Mouse (Mus musculus) adrenal gland, postnatal 36 days (tissue): ENCODE results near the gene Zfp146. TPM values are rescaled to one million over a fixed set of nuclear protein-coding genes. Genes with fewer than 3 reads are reported as not detected.
A peak's percentile ranks its signal among the peaks of the same experiment; 100 is the strongest.
"Not testable (repeated sequence)": the region's sequence is repeated elsewhere in the genome, so short reads cannot be mapped to it uniquely, and the experiment has no call there.

Experiments
- DNase-seq, 2 experiments: peaks; one replicate each; pipeline ENCODE4 v3.0.0; 2021; ENCODE audit warnings: mixed read lengths in 1 of 2
- total RNA-seq, 2 experiments: library from RNA; stranded (reverse); gene quantifications; 2 replicates each; pipeline ENCODE4 v1.2.3; 2021

Gene Zfp146
- total RNA-seq, 2 experiments from 2014 or later, result 46.2 to 57.2 TPM

GRCm38 (mm10) chr7:30192088-30192487 is 22.5 kb upstream of the Zfp146 start:
- no peak for DNase-seq

- DNase-seq, result no peak
Measured at GRCm38 (mm10) chr7:30189116-30189491, 19.6 kb upstream of the Zfp146 start.

GRCm38 (mm10) chr7:30188344-30189115 is 19.0 kb upstream of the Zfp146 start:
- DNase-seq, result no peak

DNA sequence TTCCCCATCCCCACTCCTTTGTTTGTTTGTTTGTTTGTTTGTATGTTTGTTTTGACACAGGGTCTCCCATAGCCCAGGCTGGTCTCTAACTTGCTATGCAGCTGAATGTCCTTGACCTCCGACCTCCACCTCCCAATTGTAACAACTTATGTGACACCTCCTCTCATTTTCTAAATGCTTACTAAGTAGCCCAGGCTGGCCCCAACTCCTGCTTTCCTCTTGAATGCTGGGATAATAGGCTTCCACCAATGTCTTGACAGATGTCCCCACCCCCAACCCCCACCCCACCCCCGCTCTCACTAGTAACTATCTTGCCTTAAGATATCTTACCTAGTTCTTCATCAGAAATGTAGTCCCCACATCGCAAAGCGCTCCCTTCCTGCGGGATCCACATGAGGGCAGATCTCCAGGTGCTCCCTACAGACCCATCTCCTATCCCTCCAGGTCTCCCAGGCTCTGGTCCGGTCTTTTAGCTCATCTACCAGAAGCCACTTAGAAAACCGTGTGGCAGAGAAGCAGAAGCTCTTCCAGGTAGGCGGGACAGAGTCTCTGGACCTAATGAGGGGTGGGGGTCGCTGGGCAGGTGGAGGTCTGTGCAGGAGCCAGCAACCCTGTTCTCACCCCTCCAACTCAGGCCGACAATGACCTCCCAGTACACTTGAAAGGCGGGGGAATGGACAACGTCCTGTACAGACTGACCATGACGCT is 15.2 kb upstream of the Zfp146 start:
- no peak for DNase-seq

DNA sequence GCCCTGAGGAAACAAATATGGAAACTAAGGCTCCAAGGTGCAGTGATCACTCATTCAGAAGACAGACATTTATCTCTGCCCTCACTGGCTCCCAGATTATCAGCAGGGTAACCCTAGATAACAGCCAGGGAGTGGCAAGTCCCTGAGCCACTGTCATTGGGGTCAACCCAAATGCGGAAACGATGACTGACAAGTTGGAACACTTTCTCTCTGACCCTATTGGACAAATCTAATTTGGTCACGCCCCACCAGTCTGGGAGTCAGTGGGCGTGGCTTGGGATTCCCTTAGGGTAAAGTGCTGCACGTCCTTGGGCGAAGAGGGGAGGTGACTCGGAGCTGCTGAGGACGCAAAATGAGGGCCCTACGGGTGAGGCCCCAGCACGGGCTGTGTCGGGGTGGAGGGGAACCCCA is 14.3 kb upstream of the Zfp146 start, which contains the start of gene Cox7a1:
Gene Cox7a1 (plus strand): TSS at position 266 of the 411 bp plus-strand sequence.
- DNase-seq, result peak; percentile 91 to 94

- not testable (repeated sequence) for DNase-seq
Measured at GRCm38 (mm10) chr7:30183189-30183588, 13.6 kb upstream of the Zfp146 start.

- not testable (repeated sequence) for DNase-seq
Measured at GRCm38 (mm10) chr7:30181929-30182328, 12.4 kb upstream of the Zfp146 start.

DNA sequence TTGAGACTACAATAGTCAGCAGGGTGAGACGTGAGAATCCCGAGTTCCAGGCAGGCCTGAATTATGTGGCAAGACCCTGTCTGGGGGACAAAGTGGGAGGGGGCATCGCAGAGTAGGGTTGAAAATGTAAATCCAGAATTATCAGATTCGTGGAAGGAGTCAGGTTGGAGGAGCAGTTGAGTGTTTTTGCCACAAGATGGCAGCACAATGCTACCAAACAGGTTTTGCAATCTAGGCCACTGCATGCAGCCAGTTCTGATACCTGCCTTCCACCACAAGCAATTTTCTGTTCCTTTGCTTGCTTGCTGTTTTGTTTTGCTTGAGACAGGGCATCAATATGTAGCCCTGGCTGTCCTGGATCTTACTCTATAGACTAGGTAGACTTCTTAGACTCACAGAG is 11.8 kb upstream of the Zfp146 start:
- DNase-seq, result peak; percentile 73 to 79

- DNase-seq, result no peak
Measured at GRCm38 (mm10) chr7:30178256-30178655, 8.7 kb upstream of the Zfp146 start.

DNA sequence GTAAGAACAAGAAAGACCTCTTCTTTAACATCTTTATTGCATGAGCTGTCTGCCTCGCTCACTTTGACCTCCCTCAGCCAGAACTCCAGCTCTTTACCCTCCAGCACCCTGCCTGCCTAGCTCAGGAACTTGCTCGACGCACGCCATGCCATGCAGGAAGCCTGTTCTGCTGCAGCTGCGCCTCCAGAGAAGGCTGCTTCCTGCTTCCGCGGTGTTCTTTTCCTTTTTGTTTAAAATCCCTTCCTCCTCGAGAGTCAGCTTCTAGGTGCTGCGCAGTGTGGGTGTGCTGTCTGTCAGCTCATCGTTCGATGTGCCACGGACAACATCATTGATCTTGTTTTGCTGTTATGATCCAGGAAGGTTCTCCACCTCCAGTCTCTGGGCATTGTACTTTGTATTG is 6.9 kb upstream of the Zfp146 start:
- DNase-seq, result no peak

GRCm38 (mm10) chr7:30170283-30170951 is 867 bp upstream of the Zfp146 start:
- no peak for DNase-seq

GRCm38 (mm10) chr7:30168914-30169582 is 502 bp downstream of the Zfp146 start:
- no peak for DNase-seq

DNA sequence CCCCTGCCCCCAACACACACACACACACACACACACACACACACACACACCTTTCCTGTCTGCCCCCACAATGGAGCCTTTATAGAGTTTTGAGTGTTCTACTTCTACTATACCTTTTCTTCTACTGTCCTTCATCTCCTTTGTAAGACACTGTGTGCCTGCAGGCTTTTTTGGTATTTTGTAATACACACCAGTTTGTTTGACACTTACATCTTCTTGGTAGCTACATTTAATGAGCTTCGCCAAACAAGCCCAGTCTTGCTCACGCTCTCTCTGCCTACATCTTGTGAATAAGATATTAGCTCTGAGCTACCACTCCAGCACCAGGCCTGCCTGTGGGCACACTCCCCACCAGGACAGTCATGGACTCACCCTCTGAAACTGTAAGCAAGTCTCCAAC is 4.8 kb downstream of the Zfp146 start:
- no peak for DNase-seq

- DNase-seq, result no peak
Measured at GRCm38 (mm10) chr7:30163113-30163512, 6.4 kb downstream of the Zfp146 start.

- DNase-seq, result no peak
Measured at GRCm38 (mm10) chr7:30155507-30155906, 14.0 kb downstream of the Zfp146 start.

DNA sequence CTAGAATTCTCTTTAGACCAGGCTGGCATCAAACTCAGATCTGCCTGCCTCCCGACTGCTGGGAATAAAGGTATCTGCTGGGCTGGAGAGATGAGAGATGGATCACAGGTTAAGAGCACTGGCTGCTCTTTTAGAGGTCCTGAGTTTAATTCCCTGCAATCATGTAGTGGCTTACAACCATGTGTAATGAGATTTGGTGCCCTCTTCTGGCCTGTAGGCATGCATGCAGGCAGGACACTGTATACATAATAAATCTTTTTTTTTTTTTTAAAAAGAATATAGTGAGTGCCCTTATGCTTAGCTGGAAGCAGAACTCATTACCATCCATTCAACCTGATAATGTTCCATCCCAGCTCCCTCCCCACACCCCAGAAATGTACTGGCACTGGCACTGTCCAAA is 15.5 kb downstream of the Zfp146 start:
- DNase-seq, result no peak

- DNase-seq, result no peak
Measured at GRCm38 (mm10) chr7:30147011-30147410, 22.5 kb downstream of the Zfp146 start.

GRCm38 (mm10) chr7:30143555-30144209 is 25.9 kb downstream of the Zfp146 start:
- DNase-seq, result peak; percentile 59 to 68

- DNase-seq, result no peak
Measured at GRCm38 (mm10) chr7:30143170-30143554, 26.4 kb downstream of the Zfp146 start.

DNA sequence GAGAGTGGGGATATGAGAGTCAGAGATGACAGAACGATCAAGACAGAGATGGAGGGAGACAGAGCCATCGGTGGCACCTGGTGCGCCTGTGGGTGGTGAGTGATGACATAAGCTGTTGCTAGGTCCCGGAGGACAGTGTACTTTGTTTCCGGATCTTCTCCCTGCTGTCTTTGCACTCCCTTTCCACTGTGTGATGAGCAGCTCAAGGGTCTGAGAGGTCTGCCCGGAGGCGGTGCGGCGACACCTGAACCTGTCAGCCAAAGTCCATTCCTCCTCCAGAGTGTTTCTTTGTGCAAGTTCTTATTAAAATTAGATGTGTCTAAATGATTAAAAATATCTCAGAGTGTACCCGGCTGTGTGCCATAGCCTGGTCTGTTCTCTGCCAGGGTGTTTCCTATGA is 32.7 kb downstream of the Zfp146 start:
- DNase-seq, result no peak

GRCm38 (mm10) chr7:30132396-30132795 is 37.2 kb downstream of the Zfp146 start:
- DNase-seq, result no peak

GRCm38 (mm10) chr7:30129900-30130299 is 39.6 kb downstream of the Zfp146 start:
- DNase-seq, result no peak
